Mouse (Mus musculus) bone marrow, adult 2 months (tissue): Measurements from ENCODE around the gene Lama4. TPM values are rescaled to one million over a fixed set of nuclear protein-coding genes. Genes with fewer than 3 reads are reported as not detected.

Experiments used
- H3K27ac ChIP-seq: fragments of 200-500 bp; 2 replicates; pipeline ENCODE4 v1.5.1; 2012; ENCODE audit warnings: low read depth, mild to moderate bottlenecking, control low read depth, inconsistent platforms, low read length; ENCODE audit not compliant: control insufficient read depth, poor library complexity, insufficient read depth
- H3K4me1 ChIP-seq: fragments of 200-500 bp; 2 replicates; pipeline ENCODE4 v1.6.1; 2011; ENCODE audit warnings: low read length; ENCODE audit not compliant: control insufficient read depth, insufficient read depth
- H3K4me3 ChIP-seq: fragments of 200-500 bp; replicated peaks from 2 replicates; pipeline ENCODE3; 2011; ENCODE audit warnings: mild to moderate bottlenecking, low read depth, low read length, control low read depth; ENCODE audit not compliant: control insufficient read depth
- CTCF ChIP-seq: fragments of 200-500 bp; IDR thresholded peaks from 2 replicates; pipeline ENCODE4 v1.5.1; 2011; ENCODE audit warnings: low read length, control low read depth; ENCODE audit not compliant: control insufficient read depth, insufficient read depth
- POLR2A ChIP-seq: fragments of 200-500 bp; IDR thresholded peaks from 2 replicates; pipeline ENCODE4 v1.6.1; 2011; ENCODE audit warnings: low read depth, mild to moderate bottlenecking, control low read depth, low read length, borderline replicate concordance; ENCODE audit not compliant: control insufficient read depth
- WGBS: fragments of 180-500 bp; shearing (Covaris S2); methylation state at CpG from one replicate; pipeline ENCODE4 v1.1.7; 2018; 5-methylcytosine and 5-hydroxymethylcytosine counted together
- polyA plus RNA-seq: library from polyadenylated mRNA; stranded (reverse); fragments of >200 nt; gene quantifications from 2 replicates; pipeline ENCODE4 v1.2.4, GENCODE M21; 2011; ENCODE audit warnings: low replicate concordance; ENCODE audit not compliant: missing spikeins, insufficient read depth, insufficient read length

Lama4 gene
- polyA plus RNA-seq, 1 experiment = 1.5 TPM

- TF ChIP-seq CTCF (no peak), POLR2A (no peak)
- Histone ChIP-seq H3K4me3 (no peak overlapping the region), H3K4me1 (no peaks in the 10 kb centered on the region), H3K27ac (no peak overlapping the region)
- 19% methylated on average over 5 of the region's 5 CpGs for WGBS
Observed at GRCm38 (mm10) chr10:39027058-39027457, 61.7 kb downstream of the Lama4 start.

GRCm38 (mm10) chr10:39028403-39028802, 63.1 kb downstream of the Lama4 start:
- Histone ChIP-seq H3K4me1 (no peaks in the 10 kb centered on the region), H3K27ac (no peak overlapping the region), H3K4me3 (no peak overlapping the region)
- WGBS = 93% methylated on average over 5 of the region's 5 CpGs
- TF ChIP-seq POLR2A (no peak), CTCF (no peak)

- 78% methylated on average over 6 of the region's 6 CpGs for WGBS
- Histone ChIP-seq H3K27ac (no peak overlapping the region), H3K4me3 (no peak overlapping the region), H3K4me1 (no peaks in the 10 kb centered on the region)
- TF ChIP-seq CTCF = no peak
- TF ChIP-seq POLR2A = no peak
Observed at GRCm38 (mm10) chr10:39029297-39030147, 64.2 kb downstream of the Lama4 start.

GRCm38 (mm10) chr10:39030148-39030685, 64.9 kb downstream of the Lama4 start:
- TF ChIP-seq POLR2A = no peak
- no peak for TF ChIP-seq CTCF
- Histone ChIP-seq H3K4me1 (no peaks in the 10 kb centered on the region), H3K4me3 (no peak overlapping the region), H3K27ac (no peak overlapping the region)
- 92% methylated on average over 14 of the region's 14 CpGs for WGBS

GRCm38 (mm10) chr10:39039564-39039963, 74.2 kb downstream of the Lama4 start:
- Histone ChIP-seq H3K4me1 (no peaks in the 10 kb centered on the region), H3K27ac (no peak overlapping the region), H3K4me3 (no peak overlapping the region)
- 46% methylated on average over 4 of the region's 4 CpGs for WGBS
- no peak for TF ChIP-seq CTCF
- no peak for TF ChIP-seq POLR2A

- no peak for TF ChIP-seq CTCF
- no peak for TF ChIP-seq POLR2A
- no peaks in the 10 kb centered on the region for H3K4me1 ChIP-seq
- 56% methylated on average over 5 of the region's 5 CpGs for WGBS
- H3K27ac ChIP-seq = no peak overlapping the region
- no peak overlapping the region for H3K4me3 ChIP-seq
Observed at GRCm38 (mm10) chr10:39040026-39040425, 74.7 kb downstream of the Lama4 start.

GRCm38 (mm10) chr10:39044476-39044995, 79.2 kb downstream of the Lama4 start:
- no peak for TF ChIP-seq CTCF

GRCm38 (mm10) chr10:39045111-39045510, 79.8 kb downstream of the Lama4 start:
- no peaks in the 10 kb centered on the region for H3K4me1 ChIP-seq
- no peak overlapping the region for H3K27ac ChIP-seq
- H3K4me3 ChIP-seq = no peak overlapping the region
- TF ChIP-seq CTCF (no peak), POLR2A (no peak)
- WGBS = 75% methylated on average over 1 of the region's 1 CpGs

More at GRCm38 (mm10) chr10:39044476-39044995, 79.2 kb downstream of the Lama4 start:
- Histone ChIP-seq H3K27ac (no peak overlapping the region), H3K4me3 (no peak overlapping the region), H3K4me1 (no peaks in the 10 kb centered on the region)
- 33% methylated on average over 3 of the region's 3 CpGs for WGBS

GRCm38 (mm10) chr10:39047775-39048174, 82.5 kb downstream of the Lama4 start:
- TF ChIP-seq POLR2A = no peak
- 84% methylated on average over 10 of the region's 10 CpGs for WGBS
- Histone ChIP-seq H3K4me3 (no peak overlapping the region), H3K27ac (no peak overlapping the region), H3K4me1 (no peaks in the 10 kb centered on the region)
